Mouse (Mus musculus): ENCODE data around the gene Col23a1.
A peak's percentile ranks its signal among the peaks of the same experiment; 100 is the strongest.

The Col23a1 gene

DNA sequence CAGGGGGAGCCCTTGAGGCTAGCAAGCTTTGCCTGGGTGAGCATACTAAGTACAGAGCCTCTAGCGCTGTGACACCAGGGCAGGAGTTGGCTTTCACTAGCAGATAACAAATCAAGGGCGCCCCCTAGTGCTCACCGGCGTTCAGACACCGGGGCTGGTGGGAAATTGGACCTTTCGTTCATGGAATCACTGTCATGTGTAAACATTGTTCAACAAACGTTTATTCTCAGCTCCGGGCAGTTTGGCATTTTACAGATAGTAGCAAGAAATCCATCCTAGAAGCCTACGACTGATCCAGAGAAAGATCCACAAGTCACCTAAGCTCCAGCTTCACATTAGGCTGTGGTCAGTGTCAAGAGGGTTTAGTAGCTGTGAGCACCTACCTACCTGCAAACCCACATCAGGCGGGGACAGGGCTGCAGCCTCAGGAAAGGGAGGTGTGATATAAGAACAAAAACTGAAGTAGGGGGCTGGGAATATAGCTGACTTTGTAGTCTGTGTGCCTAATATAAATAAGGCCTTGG is 250.1 kb downstream of the Col23a1 start:
- peak; percentile 94 for DNase-seq (ENCODE audit: extremely low spot score)

DNA sequence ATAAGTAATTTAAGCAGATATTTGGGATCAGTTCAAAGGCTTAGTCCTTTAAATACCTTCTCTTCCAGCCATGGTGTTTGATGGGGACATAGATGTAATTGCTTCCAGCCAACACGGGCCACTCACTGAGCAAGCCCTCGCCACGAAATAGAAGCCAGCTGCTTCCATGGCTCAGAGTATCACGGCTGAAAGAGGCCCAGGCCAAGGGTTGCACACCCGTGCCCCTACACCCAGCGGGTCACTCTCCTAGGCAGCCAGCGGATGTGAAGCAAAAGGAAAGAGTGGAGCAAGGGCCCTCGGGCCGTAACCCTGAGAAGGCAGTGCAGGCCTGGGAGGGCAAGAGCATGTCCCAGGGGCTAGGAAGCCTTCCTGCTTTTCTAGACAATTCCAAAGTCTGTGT is 252.7 kb downstream of the Col23a1 start:
- peak; percentile 60 for DNase-seq (ENCODE audit: extremely low spot score)

DNA sequence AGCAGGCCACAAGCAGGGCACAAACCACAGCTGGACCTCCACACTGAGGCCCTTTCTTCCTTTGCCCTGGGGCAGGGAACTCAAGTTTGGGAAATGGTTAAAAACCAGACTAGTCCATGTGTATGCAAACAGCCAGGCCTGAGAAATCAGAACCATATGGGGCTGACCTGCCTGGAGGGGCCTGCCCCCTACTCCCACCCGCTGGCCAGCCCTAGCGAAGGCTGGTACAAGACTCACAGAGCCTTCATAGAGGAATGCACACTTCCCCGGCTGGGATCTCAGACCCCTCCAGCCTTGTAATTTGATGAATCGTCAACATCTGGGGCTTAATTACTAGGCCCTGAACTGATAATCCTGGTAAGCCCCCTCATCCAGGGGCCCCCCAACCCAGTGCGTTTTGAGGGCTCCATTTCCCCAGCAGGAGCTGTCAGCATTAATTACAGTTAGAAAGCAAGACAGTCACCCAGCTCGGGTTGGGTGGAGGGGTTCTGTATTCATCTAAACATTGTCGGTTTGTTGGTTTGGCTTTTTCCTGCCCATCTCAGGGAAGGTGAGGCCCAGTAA is 253.8 kb downstream of the Col23a1 start:
- DNase-seq (ENCODE audit: extremely low spot score), result peak; percentile 61

DNA sequence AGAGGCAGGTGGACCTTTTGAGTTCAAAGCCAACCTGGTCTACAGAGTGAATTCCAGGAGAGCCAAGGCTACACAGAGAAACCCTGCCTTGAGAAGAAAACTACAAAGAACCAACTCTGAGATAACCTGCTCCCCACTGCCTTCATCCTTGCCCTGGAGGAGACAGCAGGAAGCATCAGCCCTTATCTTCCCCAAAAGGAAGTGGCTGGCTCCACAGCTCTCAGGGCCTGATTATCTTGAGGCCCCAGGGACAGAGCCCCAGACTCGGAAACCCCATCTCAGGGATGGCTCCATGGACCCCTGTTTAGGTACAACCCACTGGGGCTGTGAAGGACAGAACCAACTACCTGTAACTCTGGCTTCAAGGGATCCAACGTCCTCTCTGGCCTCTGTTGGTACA is 254.7 kb downstream of the Col23a1 start:
- DNase-seq (ENCODE audit: extremely low spot score), result no peak

DNA sequence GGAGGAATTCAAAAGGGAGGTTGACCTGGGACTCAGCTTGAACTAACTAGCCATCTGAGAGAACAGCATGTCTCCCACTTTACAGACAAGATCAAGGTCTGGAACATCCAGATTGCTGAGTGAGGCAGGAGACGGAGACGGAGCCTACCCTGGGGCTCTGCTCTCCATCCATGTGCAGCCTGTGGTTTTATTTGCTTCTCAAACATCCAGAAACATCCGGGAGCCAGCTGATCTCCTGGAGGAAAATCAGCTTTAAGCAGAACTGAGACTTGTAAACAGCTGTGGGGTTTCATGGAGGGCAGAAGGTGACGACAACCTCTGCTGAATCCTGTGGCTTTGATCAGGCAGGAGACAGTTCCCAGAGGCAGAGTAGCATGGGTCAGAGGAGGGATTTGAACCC is 256.1 kb downstream of the Col23a1 start:
- DNase-seq (ENCODE audit: extremely low spot score), result no peak

DNA sequence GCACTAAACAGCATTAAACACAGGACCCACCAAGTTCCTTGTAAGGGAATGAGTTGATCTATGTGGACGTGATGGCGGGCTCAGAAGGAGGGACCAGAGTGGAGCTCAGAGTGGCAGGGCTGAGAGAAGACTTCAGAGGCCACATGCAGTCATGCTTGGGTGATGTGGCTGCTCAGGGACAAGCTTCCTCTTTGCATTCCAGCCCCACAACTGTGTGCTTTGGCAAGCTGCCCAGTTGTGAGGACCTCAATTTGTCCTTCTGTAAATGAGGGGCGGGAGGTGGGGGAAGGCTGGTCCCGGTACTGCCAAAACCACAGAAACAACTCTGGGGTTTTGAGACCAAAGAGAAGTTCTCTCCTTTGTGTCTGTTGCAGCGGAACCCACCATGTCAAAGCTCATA is 261.5 kb downstream of the Col23a1 start:
- no peak for DNase-seq (ENCODE audit: extremely low spot score)

DNA sequence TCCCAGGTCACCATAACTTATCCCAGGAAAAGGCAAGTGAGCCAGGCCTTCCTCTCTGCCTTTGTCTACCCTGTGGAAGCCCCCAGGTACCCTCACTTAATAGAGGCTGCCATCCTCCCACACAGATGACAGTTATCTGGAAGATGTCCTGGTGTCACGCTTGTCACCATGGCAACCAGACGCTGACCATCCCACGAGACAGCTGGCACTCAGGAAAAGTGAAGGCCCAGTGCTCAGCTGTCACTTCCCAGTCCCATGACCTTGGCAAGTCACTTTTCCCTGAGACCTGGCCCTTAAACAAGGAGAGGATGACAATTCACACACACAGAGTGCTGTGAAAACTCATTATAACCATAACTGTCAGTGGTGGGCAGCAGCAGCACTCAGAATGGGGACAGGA is 262.4 kb downstream of the Col23a1 start:
- no peak for DNase-seq (ENCODE audit: extremely low spot score)

DNA sequence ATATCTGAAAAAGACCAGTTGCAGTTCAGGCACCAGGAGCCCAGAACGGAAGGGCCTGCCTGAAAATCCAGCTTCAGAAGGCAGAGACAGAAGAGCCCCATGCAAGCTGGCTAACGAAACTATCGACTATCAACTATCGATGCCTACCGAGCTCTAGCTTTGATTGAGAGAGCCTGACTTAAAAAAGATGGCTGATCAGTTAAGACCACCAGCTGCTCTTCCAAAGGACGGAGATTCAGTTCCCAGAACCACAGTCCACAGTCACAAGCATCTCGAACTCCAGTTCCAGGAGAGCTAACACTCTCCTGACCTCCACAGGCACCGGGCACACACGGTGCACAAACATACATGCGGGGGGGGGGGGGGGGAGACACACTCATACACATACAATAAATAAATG is 264.9 kb downstream of the Col23a1 start:
- DNase-seq (ENCODE audit: extremely low spot score), result no peak

DNA sequence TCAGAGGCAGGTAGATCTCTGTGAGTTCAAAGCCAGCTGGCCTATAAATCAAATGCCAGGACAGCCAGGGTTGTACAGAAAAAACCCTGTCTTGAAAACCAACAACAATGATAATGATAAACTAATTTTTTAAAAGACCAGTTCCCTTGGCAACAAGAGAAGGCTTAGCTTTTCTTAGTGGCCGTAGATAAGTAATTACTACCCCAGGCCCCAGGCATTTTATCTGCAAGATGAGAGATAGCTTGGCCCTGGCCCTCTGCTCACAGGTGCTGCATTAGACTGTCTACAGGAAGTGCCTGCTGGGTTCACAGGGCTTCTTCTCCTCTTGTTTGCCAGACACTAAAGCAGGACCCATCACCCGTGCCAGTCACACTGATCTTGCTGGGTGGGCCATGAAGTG is 265.3 kb downstream of the Col23a1 start:
- DNase-seq (ENCODE audit: extremely low spot score), result no peak

DNA sequence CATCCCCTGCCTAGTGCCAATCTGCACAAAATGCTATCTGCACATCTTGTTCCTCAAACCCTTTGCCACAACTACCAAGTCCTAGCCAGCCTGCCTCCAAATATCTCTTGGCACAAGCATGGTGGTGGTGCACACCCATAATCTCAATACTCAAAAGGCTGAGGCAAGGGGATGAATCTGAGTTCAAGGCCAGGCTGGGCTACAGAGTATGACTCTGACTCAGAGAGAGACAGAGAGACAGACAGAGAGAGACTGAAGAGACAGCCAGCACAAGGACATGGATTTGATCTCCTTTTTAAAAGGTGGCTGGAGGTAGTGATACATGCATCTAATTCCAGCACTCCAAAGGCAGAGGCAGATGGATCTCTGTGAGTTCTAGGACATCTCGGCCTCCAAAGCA is 273.6 kb downstream of the Col23a1 start:
- no peak for DNase-seq (ENCODE audit: extremely low spot score)

DNA sequence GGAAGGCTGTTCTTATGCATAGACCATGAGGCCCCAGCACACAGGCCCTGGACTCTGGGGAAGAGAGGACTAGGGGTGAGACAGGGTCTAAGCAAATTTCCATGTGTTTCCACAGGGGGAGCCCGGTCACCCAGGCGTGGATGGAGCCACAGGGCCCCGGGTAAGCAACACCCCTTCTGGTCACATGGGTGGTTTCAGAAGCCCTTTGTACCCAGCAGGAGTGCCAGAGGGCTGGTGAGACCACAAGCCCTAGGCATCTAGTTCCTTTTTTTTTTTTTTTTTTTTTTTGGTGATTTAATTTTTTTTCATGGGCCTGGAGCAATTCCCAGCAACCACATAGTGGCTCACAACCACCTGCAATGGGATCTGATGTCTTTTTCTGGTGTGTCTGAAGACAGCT is 275.3 kb downstream of the Col23a1 start:
- no peak for DNase-seq (ENCODE audit: extremely low spot score)

DNA sequence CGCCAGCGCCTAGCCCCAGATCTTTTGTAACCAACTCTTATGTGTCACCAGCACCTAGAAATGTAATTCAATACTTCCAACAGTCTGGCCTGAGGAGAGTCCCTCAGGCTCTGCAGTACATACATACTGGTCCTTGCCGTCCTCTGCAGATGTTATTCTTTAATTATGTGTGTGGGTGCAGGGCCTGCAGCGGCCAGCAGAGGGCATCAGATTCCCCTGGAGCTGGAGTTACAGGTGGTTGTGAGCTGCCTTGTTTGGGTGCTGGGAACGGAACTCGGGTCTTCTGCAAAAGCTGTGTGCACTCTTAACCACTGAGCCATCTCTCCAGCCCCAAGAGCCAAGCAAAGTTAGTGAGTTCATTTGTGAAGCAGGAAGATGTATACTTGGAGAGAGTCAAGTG is 276.2 kb downstream of the Col23a1 start:
- no peak for DNase-seq (ENCODE audit: extremely low spot score)

DNA sequence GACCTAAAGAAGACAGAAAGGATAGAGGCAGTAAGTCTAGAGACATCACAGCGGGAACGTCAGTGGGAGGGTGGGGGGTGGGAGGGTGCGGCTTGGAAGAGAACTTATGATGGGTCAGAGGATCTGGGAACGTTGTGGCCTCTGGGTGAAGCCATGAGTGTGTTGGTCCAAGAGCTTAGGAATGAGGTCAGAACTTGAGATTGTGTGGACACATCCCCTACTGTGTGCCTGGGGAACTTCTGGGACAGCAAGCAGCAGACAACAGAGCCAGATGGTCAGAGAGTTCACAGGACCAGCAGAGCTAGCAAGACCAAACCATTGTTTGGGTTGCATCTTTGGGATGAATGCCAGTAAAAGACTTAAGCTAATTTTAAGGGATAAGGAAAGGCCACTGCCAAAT is 279.1 kb downstream of the Col23a1 start:
- DNase-seq (ENCODE audit: extremely low spot score), result no peak

DNA sequence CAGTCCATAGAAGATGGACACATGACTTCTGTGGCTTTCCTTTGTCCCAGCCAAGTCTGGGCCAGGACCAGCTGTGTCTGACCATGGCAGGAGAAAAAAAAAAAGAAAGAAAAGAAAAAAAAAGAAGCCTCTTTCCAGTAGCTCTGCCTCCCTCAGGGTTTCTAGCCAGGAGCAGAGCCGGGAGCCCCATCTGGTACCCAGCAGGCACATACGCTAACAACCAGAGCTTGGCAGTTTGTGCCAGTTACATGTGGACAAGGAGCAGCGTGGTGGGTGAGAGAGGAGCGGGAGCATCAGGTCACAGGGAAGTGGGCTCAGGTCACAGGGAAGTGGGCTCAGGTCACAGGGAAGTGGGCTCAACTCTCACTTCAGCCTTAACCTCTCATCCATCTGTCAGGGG is 286.7 kb downstream of the Col23a1 start:
- DNase-seq (ENCODE audit: extremely low spot score), result no peak

DNA sequence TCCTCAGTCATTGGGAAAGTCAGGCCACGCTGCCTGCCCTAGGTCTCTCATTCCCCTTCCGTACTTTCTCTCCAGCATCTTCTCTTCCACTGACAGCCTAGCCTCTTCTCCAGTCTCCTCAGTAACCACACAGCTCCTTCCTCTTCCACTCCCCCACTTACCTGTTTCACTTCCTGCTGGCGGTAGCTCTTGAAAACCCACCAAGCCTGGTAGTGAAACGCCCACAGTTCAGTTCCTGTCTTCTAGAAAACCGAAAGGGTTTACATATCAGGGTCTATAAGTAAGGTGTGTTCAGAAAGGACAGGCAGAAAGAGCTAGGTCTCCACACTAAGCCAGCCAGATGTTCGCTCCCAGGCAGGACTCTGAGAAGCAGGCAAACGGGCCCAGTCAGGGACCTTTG is 287.9 kb downstream of the Col23a1 start:
- no peak for DNase-seq (ENCODE audit: extremely low spot score)

DNA sequence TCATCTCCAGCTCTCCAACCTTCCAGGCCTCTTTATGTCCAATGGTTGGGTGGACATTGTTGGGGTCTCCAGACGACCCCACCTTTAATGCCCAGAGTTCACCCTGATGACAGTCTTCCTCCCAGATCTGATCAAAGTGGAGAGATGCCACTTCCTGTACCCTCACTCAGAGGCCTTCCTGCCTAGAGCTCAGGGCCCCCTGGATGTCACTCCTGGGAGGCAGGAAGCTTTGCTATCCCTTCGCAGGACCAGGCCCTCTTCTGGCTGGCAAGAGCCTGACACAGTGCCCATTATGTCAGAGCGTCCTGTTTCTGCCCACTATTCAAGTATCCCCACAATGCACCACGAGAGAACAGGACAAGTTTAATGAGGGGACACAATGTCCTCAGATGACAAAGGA is 289.3 kb downstream of the Col23a1 start:
- no peak for DNase-seq (ENCODE audit: extremely low spot score)

DNA sequence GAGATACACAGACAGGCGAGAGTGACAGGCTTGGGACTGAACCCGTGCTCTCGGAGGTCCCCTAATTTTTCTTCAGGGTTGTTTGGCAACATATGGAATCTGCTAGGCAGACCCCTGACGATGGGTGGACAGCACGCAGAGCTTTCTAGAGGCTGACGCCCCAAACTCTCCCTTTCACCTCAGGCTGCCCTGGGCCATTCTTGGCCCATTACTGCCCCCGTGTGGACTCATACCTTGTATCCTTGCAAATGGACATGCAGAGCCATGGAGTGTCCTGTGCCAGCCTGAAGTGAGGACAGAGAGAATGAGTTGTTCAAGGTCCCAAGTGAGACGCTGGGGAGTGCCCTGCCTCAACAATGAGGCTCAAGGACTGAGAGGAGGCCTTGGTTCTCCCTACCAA is 293.0 kb downstream of the Col23a1 start:
- peak; percentile 85 for DNase-seq (ENCODE audit: extremely low spot score)

DNA sequence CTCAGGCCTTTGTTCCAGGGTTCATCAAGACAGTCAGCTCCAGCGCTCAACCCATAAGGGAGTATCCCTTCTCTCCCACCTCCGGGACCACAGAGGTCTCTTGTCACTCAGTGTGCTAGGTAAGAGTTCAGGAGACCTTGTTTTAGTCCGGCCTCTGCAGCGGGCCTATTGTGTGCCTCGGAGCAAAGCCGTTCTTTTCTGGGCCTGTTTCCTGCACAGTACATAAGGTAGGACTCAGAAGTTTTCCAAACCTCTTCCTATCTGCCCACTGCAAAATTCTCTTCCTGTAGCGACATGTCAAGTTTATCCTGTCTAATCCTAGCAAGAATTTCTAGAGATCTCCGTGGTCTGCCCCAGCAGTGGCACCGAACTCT is 294.3 kb downstream of the Col23a1 start:
- DNase-seq (ENCODE audit: extremely low spot score), result no peak

DNA sequence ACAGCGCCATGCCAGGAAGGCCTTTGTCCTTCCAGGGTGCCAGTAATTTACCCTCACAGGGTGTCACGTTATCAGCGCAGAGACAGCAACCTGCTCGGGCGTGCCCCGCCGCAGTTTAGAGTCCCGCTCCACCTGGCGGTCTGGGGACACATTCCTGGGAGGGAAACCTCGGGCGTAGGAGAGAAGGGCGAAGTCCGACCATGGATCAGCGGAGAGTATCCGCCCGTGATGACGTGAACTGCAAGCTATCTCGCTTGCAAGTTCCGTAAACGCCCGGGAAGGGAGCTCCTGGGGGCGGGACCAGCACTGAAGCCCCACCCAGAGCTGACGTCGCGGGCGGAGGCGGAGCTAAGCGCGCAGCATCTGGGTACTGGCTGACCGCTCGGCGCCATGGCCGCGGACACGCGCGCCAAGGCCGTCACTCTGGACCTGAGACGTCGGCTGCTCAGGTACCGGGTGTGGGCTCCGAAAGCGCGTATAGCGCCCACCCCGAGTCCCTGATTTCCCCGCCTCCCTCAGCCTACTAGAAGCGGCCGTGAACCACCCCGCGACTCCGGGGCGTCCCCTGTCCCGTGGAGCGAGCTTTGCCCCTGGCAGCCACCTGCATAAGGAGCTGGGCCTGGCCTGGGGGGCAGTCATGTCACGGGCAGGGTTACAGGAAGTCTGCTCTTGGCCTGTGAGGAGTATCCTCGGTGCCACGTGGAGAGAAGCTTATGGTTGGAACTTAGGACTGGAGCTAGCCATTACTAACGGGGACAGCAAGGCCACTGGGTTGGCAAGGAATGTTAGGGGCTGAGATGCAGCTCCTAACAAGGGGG is 294.9 kb downstream of the Col23a1 start, which contains the start of gene Phykpl:
Phykpl (plus strand) TSS at position 327 of the 818 bp plus-strand sequence.
- DNase-seq (ENCODE audit: extremely low spot score), result peak; percentile 99

DNA sequence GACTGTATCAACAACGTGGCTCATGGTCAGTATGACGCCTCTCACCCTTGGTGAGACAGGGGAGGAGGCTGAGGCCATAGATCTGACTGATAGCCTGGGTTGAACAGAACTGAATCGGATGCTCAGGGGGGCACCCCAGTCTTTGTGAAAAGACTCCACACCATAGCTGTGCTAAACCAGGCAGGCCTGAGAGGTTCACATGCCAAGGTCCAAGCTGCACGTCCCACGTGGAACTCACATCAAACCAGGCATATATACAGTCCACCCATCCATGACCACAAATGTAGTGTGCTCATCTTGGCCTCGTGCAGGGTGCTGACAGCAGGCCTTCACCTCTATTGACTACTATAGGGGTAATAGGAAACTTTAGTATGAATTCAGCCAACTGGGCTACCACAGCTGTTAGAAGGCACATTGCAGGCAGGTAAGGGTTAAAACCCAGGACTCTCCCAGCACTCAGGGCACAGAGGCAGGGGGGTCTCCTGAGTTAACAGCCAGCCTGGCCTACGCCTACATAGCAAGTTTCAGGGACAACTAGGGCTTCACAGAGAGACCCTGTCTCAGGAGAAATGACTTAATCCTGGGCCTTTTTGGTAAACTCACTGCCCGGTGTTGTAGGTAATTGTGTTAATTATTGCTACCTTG is 296.0 kb downstream of the Col23a1 start:
- no peak for DNase-seq (ENCODE audit: extremely low spot score)

DNA sequence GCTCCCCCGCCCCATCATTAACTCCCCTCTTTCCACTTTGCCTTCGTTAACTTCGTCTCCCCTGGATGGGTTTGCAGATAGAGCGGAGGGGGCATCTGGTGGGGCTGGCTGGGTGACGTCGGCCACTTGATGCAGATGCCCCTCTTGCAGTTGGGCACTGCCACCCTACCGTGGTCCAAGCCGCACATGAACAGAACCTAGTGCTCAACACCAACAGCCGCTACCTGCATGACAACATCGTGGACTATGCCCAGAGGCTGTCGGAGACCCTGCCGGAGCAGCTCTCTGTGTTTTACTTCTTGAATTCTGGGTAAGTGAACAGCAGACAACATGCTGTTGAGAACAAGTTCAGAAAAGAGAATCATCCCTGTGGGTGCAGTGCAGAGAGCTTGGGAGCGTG is 296.7 kb downstream of the Col23a1 start:
- no peak for DNase-seq (ENCODE audit: extremely low spot score)

DNA sequence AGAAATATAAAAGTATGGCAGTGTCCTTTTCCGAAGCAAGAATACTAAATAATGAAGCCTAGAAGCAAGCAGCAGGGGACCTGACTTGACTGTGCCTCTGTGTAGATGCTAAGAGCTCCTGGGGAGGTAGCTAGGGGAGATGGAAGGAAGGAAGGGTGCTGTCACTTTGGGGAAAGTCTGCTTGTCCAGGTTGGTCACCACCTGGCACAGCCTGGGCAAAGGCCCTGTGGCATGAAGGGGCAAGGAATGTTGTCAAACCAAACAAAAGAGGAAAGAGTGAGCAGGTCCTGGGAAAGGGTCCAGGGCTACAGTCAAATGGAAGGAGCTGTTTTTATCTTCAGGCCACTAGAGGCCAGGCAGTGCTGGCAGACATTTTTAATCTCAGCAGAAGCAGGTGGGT is 297.3 kb downstream of the Col23a1 start:
- DNase-seq (ENCODE audit: extremely low spot score), result no peak

DNA sequence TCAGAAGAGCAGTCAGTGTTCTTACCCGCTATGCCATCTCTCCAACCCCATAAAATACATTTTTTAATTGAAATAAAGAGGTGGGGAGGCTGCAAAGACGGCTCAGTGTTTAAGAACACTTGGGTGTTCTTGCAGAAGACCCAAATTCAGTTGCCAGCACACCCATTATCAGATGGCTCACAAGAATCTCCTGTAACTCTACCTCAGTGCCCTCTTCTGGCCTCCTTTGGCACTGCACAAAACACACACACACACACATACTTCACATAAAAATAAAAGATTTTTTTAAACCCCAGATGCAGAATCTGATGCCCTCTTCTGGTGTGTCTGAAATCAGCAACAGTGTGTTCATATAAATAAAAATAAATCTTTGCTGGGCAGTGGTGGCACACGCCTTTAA is 299.1 kb downstream of the Col23a1 start:
- DNase-seq (ENCODE audit: extremely low spot score), result no peak

Measured in embryo, embryonic 9.5 days (tissue).